Mouse (Mus musculus): Measurements from ENCODE around the gene Brf1. TPM values are rescaled to one million over a fixed set of nuclear protein-coding genes. Genes with fewer than 3 reads are reported as not detected.

The Brf1 gene
- polyA plus RNA-seq, 1 experiment: 67.8 TPM

DNA sequence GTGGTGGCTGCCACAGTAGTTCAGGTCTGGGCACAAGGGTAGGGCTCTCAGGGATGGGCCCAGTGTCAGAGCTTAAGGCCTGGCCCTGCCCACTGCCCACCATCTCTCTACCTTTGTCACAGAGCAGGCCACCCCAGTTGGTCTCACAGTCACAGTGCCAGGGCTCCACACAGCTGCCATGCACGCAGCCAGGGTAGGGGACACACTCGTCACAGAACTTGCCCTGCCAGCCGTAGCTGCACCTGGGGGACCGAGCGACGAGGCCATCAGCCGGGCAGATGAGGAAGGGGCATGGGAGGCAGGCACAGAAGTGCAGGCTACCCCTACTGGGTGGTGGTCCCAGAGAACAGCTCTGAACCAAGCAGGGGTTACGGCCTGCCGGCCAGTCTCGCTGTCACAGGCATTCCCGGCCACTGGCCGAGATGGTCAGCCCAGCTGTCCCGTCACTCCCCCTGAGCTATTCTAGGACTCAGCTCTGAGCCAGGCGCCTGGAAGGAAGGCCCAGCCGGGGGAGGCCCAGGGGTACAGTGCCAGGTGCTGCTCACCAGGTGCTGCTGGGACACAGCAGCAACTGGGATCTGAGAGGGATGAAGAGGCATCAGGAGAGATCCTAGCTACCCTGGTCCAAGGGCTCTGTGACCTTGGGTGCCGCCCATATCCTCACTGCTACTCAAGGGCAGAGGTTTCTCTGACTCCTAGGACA lies 83.7 kb downstream of the Brf1 start:
- Histone ChIP-seq H3K27me3 (ENCODE audit: control insufficient read depth, insufficient read depth, low read length) (no peaks in the 10 kb centered on the region), H3K36me3 (ENCODE audit: control insufficient read depth, insufficient read depth, low read length) (no peaks in the 10 kb centered on the region), H3K4me1 (ENCODE audit: control insufficient read depth, insufficient read depth, low read length) (no peaks in the 10 kb centered on the region), H3K27ac (ENCODE audit: control insufficient read depth, insufficient read depth, low read depth, low read length) (no peak overlapping the region), H3K4me3 (ENCODE audit: control insufficient read depth, low read depth, low read length) (no peak overlapping the region)
- TF ChIP-seq POLR2A (IDR thresholded peaks at IDR 0.05; ENCODE audit: control insufficient read depth, low read depth, low read length) (no peak), CTCF (IDR thresholded peaks at IDR 0.05; ENCODE audit: control insufficient read depth, insufficient read depth, insufficient replicate concordance, low read depth, low read length) (no peak)

DNA sequence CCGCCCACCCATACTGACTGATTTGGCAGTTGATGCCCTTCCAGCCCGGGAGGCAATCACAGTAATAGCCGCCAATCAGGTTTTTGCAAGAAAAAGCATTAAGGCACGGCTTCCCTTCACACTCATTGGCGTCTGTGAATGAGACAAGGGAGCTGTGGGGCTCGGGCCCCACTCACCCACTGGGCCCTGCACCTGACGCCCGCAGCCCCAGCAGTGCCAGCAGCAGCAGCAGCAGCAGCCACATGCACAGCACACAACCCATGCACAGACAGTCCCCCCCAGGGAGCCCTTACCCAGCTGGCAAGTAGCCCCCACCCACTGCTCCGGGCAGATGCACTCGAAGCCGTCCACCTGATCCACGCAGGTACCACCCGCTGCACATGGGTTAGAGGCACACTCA lies 84.9 kb downstream of the Brf1 start:
- H3K27me3 ChIP-seq (ENCODE audit: control insufficient read depth, insufficient read depth, low read length): no peaks in the 10 kb centered on the region
- no peaks in the 10 kb centered on the region for H3K36me3 ChIP-seq (ENCODE audit: control insufficient read depth, insufficient read depth, low read length)
- no peak for TF ChIP-seq CTCF (IDR thresholded peaks at IDR 0.05; ENCODE audit: control insufficient read depth, insufficient read depth, insufficient replicate concordance, low read depth, low read length)
- TF ChIP-seq POLR2A (IDR thresholded peaks at IDR 0.05; ENCODE audit: control insufficient read depth, low read depth, low read length): no peak
- no peak overlapping the region for H3K27ac ChIP-seq (ENCODE audit: control insufficient read depth, insufficient read depth, low read depth, low read length)
- H3K4me1 ChIP-seq (ENCODE audit: control insufficient read depth, insufficient read depth, low read length): no peaks in the 10 kb centered on the region
- no peak overlapping the region for H3K4me3 ChIP-seq (ENCODE audit: control insufficient read depth, low read depth, low read length)

DNA sequence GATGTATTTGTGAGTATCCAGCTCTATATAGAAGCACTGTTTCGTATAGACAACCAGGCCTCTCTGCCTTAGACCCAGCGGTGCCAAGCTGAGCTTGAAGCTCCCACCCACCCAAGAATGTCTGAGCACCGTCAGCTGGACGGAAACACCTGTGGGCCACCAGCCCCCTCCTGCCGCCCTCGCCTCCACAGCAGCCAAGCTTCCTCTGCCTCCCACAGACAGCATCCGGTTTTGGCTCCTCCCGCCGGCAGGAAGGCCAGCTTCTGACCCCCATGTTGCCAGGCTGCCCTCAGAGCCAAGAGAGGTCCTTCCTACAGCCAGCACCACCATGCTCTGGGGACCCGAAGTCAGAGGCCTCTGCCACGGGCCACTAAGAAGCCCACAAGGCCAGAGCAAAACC lies 86.0 kb downstream of the Brf1 start:
- Histone ChIP-seq H3K4me1 (ENCODE audit: control insufficient read depth, insufficient read depth, low read length) (no peaks in the 10 kb centered on the region), H3K27me3 (ENCODE audit: control insufficient read depth, insufficient read depth, low read length) (no peaks in the 10 kb centered on the region), H3K36me3 (ENCODE audit: control insufficient read depth, insufficient read depth, low read length) (no peaks in the 10 kb centered on the region), H3K27ac (ENCODE audit: control insufficient read depth, insufficient read depth, low read depth, low read length) (no peak overlapping the region), H3K4me3 (ENCODE audit: control insufficient read depth, low read depth, low read length) (no peak overlapping the region)
- TF ChIP-seq CTCF (IDR thresholded peaks at IDR 0.05; ENCODE audit: control insufficient read depth, insufficient read depth, insufficient replicate concordance, low read depth, low read length) (no peak), POLR2A (IDR thresholded peaks at IDR 0.05; ENCODE audit: control insufficient read depth, low read depth, low read length) (no peak)

DNA sequence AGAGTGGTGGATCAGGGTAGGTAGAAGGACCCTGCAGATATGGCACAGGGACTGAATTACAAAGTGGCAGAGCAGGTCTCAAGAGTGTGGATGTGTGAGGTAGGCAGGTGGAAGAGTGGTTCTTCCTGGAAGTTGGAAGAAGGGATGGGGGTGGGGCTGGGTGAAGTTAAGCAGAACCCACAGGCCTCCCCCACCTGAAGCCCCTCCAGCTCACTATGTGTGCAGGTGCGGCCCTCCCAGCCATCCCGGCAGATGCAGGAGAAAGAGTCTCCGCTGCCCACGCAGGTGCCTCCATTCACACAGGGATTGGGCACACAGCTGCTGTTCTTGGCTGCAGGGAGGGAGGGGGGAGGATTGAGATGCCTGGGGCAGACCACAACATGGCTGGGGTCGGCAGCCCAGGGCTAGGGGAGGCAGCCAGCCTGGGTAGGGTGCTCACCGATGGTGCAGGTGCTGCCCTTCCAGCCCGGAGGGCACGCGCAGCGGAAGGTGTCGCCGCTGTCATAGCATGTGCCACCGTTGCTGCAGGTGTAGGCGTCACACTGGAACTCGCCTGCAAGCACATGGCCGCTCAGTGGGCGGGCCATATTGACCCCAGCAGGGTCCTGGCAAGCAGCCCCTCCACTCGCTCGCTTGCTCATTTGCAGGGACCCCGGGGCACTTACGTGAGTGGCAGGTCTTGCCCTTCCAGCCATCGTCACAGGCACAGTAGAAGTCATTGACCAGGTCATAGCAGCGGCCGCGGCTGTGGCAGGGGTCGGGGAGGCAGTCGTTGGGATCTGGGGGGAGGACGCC lies 87.4 kb downstream of the Brf1 start:
- H3K4me1 ChIP-seq (ENCODE audit: control insufficient read depth, insufficient read depth, low read length): no peaks in the 10 kb centered on the region
- H3K4me3 ChIP-seq (ENCODE audit: control insufficient read depth, low read depth, low read length): no peak overlapping the region
- no peaks in the 10 kb centered on the region for H3K36me3 ChIP-seq (ENCODE audit: control insufficient read depth, insufficient read depth, low read length)
- no peak overlapping the region for H3K27ac ChIP-seq (ENCODE audit: control insufficient read depth, insufficient read depth, low read depth, low read length)
- TF ChIP-seq CTCF (IDR thresholded peaks at IDR 0.05; ENCODE audit: control insufficient read depth, insufficient read depth, insufficient replicate concordance, low read depth, low read length) (no peak), POLR2A (IDR thresholded peaks at IDR 0.05; ENCODE audit: control insufficient read depth, low read depth, low read length) (no peak)
- no peaks in the 10 kb centered on the region for H3K27me3 ChIP-seq (ENCODE audit: control insufficient read depth, insufficient read depth, low read length)

DNA sequence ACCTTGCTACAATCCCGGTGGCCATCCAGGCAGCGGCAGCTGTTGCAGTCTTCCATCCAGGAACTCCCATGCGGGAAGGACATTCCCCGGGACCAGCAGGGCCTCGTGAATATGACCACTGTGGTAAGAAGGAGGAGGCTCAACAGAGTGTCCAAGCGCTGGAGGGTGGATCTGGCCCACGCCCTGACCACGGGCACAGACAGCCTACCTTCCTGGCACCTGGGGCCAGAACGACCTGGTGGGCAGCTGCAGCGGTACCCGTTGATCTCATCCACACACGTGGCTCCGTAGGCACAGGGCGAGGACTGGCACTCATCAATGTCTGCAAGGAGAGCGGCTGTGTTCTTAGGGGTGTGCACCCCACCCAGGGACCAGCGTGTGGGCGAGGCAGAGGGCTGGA lies 88.8 kb downstream of the Brf1 start:
- no peaks in the 10 kb centered on the region for H3K36me3 ChIP-seq (ENCODE audit: control insufficient read depth, insufficient read depth, low read length)

More for the DNA sequence above, 88.8 kb downstream of the Brf1 start:
- H3K4me1 ChIP-seq (ENCODE audit: control insufficient read depth, insufficient read depth, low read length): no peaks in the 10 kb centered on the region
- H3K27ac ChIP-seq (ENCODE audit: control insufficient read depth, insufficient read depth, low read depth, low read length): no peak overlapping the region
- H3K27me3 ChIP-seq (ENCODE audit: control insufficient read depth, insufficient read depth, low read length): no peaks in the 10 kb centered on the region
- TF ChIP-seq CTCF (IDR thresholded peaks at IDR 0.05; ENCODE audit: control insufficient read depth, insufficient read depth, insufficient replicate concordance, low read depth, low read length) (no peak), POLR2A (IDR thresholded peaks at IDR 0.05; ENCODE audit: control insufficient read depth, low read depth, low read length) (no peak)
- H3K4me3 ChIP-seq (ENCODE audit: control insufficient read depth, low read depth, low read length): no peak overlapping the region

Other genes with a start within 250 kb of the Brf1 start
- gene Pld4, start 240.0 kb downstream of the Brf1 start, polyA plus RNA-seq (2012; rRNA removed): 4.0 TPM in 2 replicates
- gene Ahnak2, start 198.0 kb downstream of the Brf1 start, polyA plus RNA-seq (2012; rRNA removed): 1.2 TPM in 2 replicates
- gene Clba1, start 191.8 kb downstream of the Brf1 start, polyA plus RNA-seq (2012; rRNA removed): 77.8 and 87.0 TPM in 2 replicates
- gene Cdca4, start 171.3 kb downstream of the Brf1 start, polyA plus RNA-seq (2012; rRNA removed): 23.7 and 23.9 TPM in 2 replicates
- gene Gpr132, start 132.5 kb downstream of the Brf1 start, polyA plus RNA-seq (2012; rRNA removed): 1.7 and 1.9 TPM in 2 replicates
- 9.4 and 10.9 TPM in 2 replicates for gene Jag2, start 70.9 kb downstream of the Brf1 start, polyA plus RNA-seq (2012; rRNA removed)
- gene Nudt14, start 58.6 kb downstream of the Brf1 start, polyA plus RNA-seq (2012; rRNA removed): 14.8 and 15.6 TPM in 2 replicates
- 5.5 and 7.5 TPM in 2 replicates for gene Btbd6, start 24.2 kb downstream of the Brf1 start, polyA plus RNA-seq (2012; rRNA removed)
- gene Pacs2, start 13.8 kb upstream of the Brf1 start, polyA plus RNA-seq (2012; rRNA removed): 216 and 228 TPM in 2 replicates
- gene Tex22, start 73.8 kb upstream of the Brf1 start, polyA plus RNA-seq (2012; rRNA removed): 451 and 544 TPM in 2 replicates
- gene Mta1, start 97.6 kb upstream of the Brf1 start, polyA plus RNA-seq (2012; rRNA removed): 57.9 and 63.9 TPM in 2 replicates
- gene Crip2, start 139.5 kb upstream of the Brf1 start, polyA plus RNA-seq (2012; rRNA removed): 178 and 179 TPM in 2 replicates
- gene Crip1, start 145.6 kb upstream of the Brf1 start, polyA plus RNA-seq (2012; rRNA removed): 30.4 and 106 TPM in 2 replicates
- gene Tedc1, start 155.7 kb upstream of the Brf1 start, polyA plus RNA-seq (2012; rRNA removed): 46.9 and 48.0 TPM in 2 replicates
- gene Tmem121, start 185.2 kb upstream of the Brf1 start, polyA plus RNA-seq (2012; rRNA removed): 1.0 and 1.3 TPM in 2 replicates